Mouse (Mus musculus): ENCODE data around the gene Xylb.

- no peak for TF ChIP-seq CTCF (conservative IDR thresholded peaks at IDR 0.05; ENCODE audit: insufficient read depth, insufficient read length, low read depth, low read length)
- TF ChIP-seq POLR2A (IDR thresholded peaks at IDR 0.05; ENCODE audit: low read depth, low read length) = no peak
Measured at GRCm38 (mm10) chr9:119318891-119319290, 38.3 kb upstream of the Xylb start.
